Mouse (Mus musculus) heart, embryonic 14.5 days (tissue): ENCODE measurements around the gene M1ap. TPM values are rescaled to one million over a fixed set of nuclear protein-coding genes. Genes with fewer than 3 reads are reported as not detected.

Experiments used
- ATAC-seq: fragments of 200-750 bp; cut with Nextera tagmentation; 2 replicates; pipeline ENCODE4 v1.8.0; 2017; ENCODE audit warnings: low read depth, moderate TSS enrichment; ENCODE audit not compliant: insufficient number of reproducible peaks, insufficient read depth, low FRiP score
- H3K27ac ChIP-seq, 2 experiments: fragments of 200-500 bp in 1 of 2; fragments of 300-500 bp in 1 of 2; sonication (generic) in 1 of 2; replicated peaks in 1 of 2; 2 replicates each; pipeline ENCODE4 v1.5.1; 2012 to 2014; ENCODE audit warnings: low read depth in 2 of 2, low read length in 2 of 2, control low read depth in 1 of 2, mild to moderate bottlenecking in 1 of 2, mixed read lengths in 1 of 2; ENCODE audit not compliant: control insufficient read depth in 1 of 2, insufficient read depth in 1 of 2
- H3K27me3 ChIP-seq: fragments of 300-500 bp; sonication (generic); 2 replicates; pipeline ENCODE4 v1.6.1; 2014; ENCODE audit warnings: mild to moderate bottlenecking, low read length, control low read depth; ENCODE audit not compliant: control insufficient read depth, insufficient read depth
- H3K36me3 ChIP-seq: fragments of 300-500 bp; sonication (generic); 2 replicates; pipeline ENCODE4 v1.6.1; 2014; ENCODE audit warnings: mild to moderate bottlenecking, control low read depth, low read length, mixed read lengths; ENCODE audit not compliant: control insufficient read depth, insufficient read depth
- H3K4me1 ChIP-seq, 2 experiments: fragments of 200-500 bp in 1 of 2; fragments of 300-500 bp in 1 of 2; sonication (generic) in 1 of 2; 2 replicates each; pipeline ENCODE4 v1.6.1; 2012 to 2014; ENCODE audit warnings: low read length in 2 of 2, control low read depth in 1 of 2, mixed read lengths in 1 of 2; ENCODE audit not compliant: control insufficient read depth in 2 of 2, insufficient read depth in 2 of 2
- H3K4me2 ChIP-seq: fragments of 300-500 bp; sonication (generic); 2 replicates; pipeline ENCODE4 v1.6.1; 2014; ENCODE audit warnings: mild to moderate bottlenecking, low read length
- H3K4me3 ChIP-seq, 2 experiments: fragments of 200-500 bp in 1 of 2; fragments of 300-500 bp in 1 of 2; sonication (generic) in 1 of 2; 2 replicates each; pipeline ENCODE4 v1.5.1; 2012 to 2014; ENCODE audit warnings: low read length in 2 of 2, mild to moderate bottlenecking in 2 of 2, control low read depth in 1 of 2, low read depth in 1 of 2, moderate library complexity in 1 of 2; ENCODE audit not compliant: control insufficient read depth in 1 of 2, insufficient read depth in 1 of 2
- H3K9ac ChIP-seq: fragments of 300-500 bp; sonication (generic); 2 replicates; pipeline ENCODE4 v1.6.1; 2014; ENCODE audit warnings: mild to moderate bottlenecking, low read length
- H3K9me3 ChIP-seq: fragments of 300-500 bp; sonication (generic); 2 replicates; pipeline ENCODE4 v1.6.1; 2016; ENCODE audit warnings: low read length, control low read depth; ENCODE audit not compliant: control insufficient read depth
- WGBS: fragments of 180-500 bp; shearing (Covaris S2); extraction: QIAGEN DNeasy Blood & Tissue Kit; methylation state at CpG from one replicate; pipeline ENCODE4 v1.1.7; 2014; 5-methylcytosine and 5-hydroxymethylcytosine counted together
- polyA plus RNA-seq: library from polyadenylated mRNA; unstranded; fragments of >200 nt; fragmentation: Nextera tagmentation; extraction: Ambion mirVana; gene quantifications from 2 replicates; pipeline ENCODE4 v1.2.1, GENCODE M21; 2014

M1ap gene
- polyA plus RNA-seq, 1 experiment from 2014 or later, result 0.35 TPM

GRCm38 (mm10) chr6:82911303-82911702 lies 35.4 kb upstream of the M1ap start:
- no peak overlapping the region for H3K27ac ChIP-seq
- WGBS, result 84% methylated on average over 5 of the region's 5 CpGs

GRCm38 (mm10) chr6:82913336-82914247 lies 33.1 kb upstream of the M1ap start:
- Histone ChIP-seq H3K4me3 (no peak overlapping the region), H3K9ac (no peak overlapping the region), H3K27ac (no peak overlapping the region), H3K27me3 (0 out of 2 replicates have a peak, but pooled peaks cover 5% of the 10 kb centered on the region), H3K36me3 (no peaks in the 10 kb centered on the region), H3K9me3 (no peaks in the 10 kb centered on the region), H3K4me1 (no peaks in the 10 kb centered on the region; a peak in 1 of 4 replicates), H3K4me2 (peak overlapping the region; percentile 27; the same call in 1 of the 2 replicates)
- 65% methylated on average over 28 of the region's 28 CpGs for WGBS
- no peak for ATAC-seq

More at GRCm38 (mm10) chr6:82911303-82911702, 35.4 kb upstream of the M1ap start:
- Histone ChIP-seq H3K4me1 (no peaks in the 10 kb centered on the region; a peak in 1 of 4 replicates), H3K4me2 (no peak overlapping the region), H3K9ac (no peak overlapping the region), H3K27me3 (0 out of 2 replicates have a peak, but pooled peaks cover 4% of the 10 kb centered on the region), H3K4me3 (no peak overlapping the region), H3K36me3 (no peaks in the 10 kb centered on the region), H3K9me3 (no peaks in the 10 kb centered on the region)
- no peak for ATAC-seq

GRCm38 (mm10) chr6:82915889-82916288 lies 30.8 kb upstream of the M1ap start:
- Histone ChIP-seq H3K9ac (no peak overlapping the region), H3K27ac (no peak overlapping the region), H3K36me3 (no peaks in the 10 kb centered on the region), H3K4me1 (no peaks in the 10 kb centered on the region; a peak in 1 of 4 replicates), H3K27me3 (0 out of 2 replicates have a peak, but pooled peaks cover 5% of the 10 kb centered on the region), H3K9me3 (no peaks in the 10 kb centered on the region), H3K4me2 (no peak overlapping the region), H3K4me3 (no peak overlapping the region)
- ATAC-seq, result no peak
- 22% methylated on average over 3 of the region's 3 CpGs for WGBS

GRCm38 (mm10) chr6:82916459-82916858 lies 30.2 kb upstream of the M1ap start:
- Histone ChIP-seq H3K36me3 (no peaks in the 10 kb centered on the region), H3K27ac (no peak overlapping the region), H3K9me3 (no peaks in the 10 kb centered on the region), H3K4me3 (no peak overlapping the region), H3K4me1 (no peaks in the 10 kb centered on the region; a peak in 1 of 4 replicates), H3K27me3 (0 out of 2 replicates have a peak, but pooled peaks cover 5% of the 10 kb centered on the region), H3K4me2 (no peak overlapping the region), H3K9ac (no peak overlapping the region)
- 80% methylated on average over 4 of the region's 4 CpGs for WGBS
- ATAC-seq, result no peak

GRCm38 (mm10) chr6:82917076-82917777 lies 29.5 kb upstream of the M1ap start:
- no peak overlapping the region for H3K27ac ChIP-seq
- H3K9me3 ChIP-seq, result no peaks in the 10 kb centered on the region
- H3K9ac ChIP-seq, result no peak overlapping the region
- no peak for ATAC-seq
- 0 out of 2 replicates have a peak, but pooled peaks cover 5% of the 10 kb centered on the region for H3K27me3 ChIP-seq
- no peaks in the 10 kb centered on the region; a peak in 1 of 4 replicates for H3K4me1 ChIP-seq
- no peaks in the 10 kb centered on the region for H3K36me3 ChIP-seq
- H3K4me3 ChIP-seq, result no peak overlapping the region
- WGBS, result 71% methylated on average over 26 of the region's 26 CpGs
- H3K4me2 ChIP-seq, result no peak overlapping the region

- H3K27me3 ChIP-seq, result 0 out of 2 replicates have a peak, but pooled peaks cover 5% of the 10 kb centered on the region
- H3K4me1 ChIP-seq, result no peaks in the 10 kb centered on the region; a peak in 1 of 4 replicates
- no peaks in the 10 kb centered on the region for H3K9me3 ChIP-seq
- no peak overlapping the region for H3K9ac ChIP-seq
- ATAC-seq, result 0 out of 2 replicates have a peak, but pooled peaks have one; percentile 22
- WGBS, result 13% methylated on average over 8 of the region's 8 CpGs
- no peaks in the 10 kb centered on the region for H3K36me3 ChIP-seq
- no peak overlapping the region for H3K4me3 ChIP-seq
- no peak overlapping the region for H3K27ac ChIP-seq
- H3K4me2 ChIP-seq, result no peak overlapping the region
Measured at GRCm38 (mm10) chr6:82917778-82918129, 28.9 kb upstream of the M1ap start.

- 76% methylated on average over 14 of the region's 14 CpGs for WGBS
- H3K9me3 ChIP-seq, result no peaks in the 10 kb centered on the region
- H3K27ac ChIP-seq, result no peak overlapping the region
- H3K4me2 ChIP-seq, result no peak overlapping the region
- H3K27me3 ChIP-seq, result 0 out of 2 replicates have a peak, but pooled peaks cover 5% of the 10 kb centered on the region
- no peak overlapping the region for H3K4me3 ChIP-seq
- no peaks in the 10 kb centered on the region for H3K4me1 ChIP-seq
- no peaks in the 10 kb centered on the region for H3K36me3 ChIP-seq
- no peak for ATAC-seq
- no peak overlapping the region for H3K9ac ChIP-seq
Measured at GRCm38 (mm10) chr6:82918371-82918770, 28.3 kb upstream of the M1ap start.
